Mouse (Mus musculus): ENCODE results near the gene Col18a1.

GRCm38 (mm10) chr10:77196676-77197075 lies 30.3 kb upstream of the Col18a1 start:
- TF ChIP-seq CTCF (IDR thresholded peaks at IDR 0.05; ENCODE audit: borderline replicate concordance, insufficient read depth, low read depth, low read length) (no peak), POLR2A (IDR thresholded peaks at IDR 0.05; ENCODE audit: borderline replicate concordance, insufficient read depth, low read length) (no peak)
